In the genomic region with DNA sequence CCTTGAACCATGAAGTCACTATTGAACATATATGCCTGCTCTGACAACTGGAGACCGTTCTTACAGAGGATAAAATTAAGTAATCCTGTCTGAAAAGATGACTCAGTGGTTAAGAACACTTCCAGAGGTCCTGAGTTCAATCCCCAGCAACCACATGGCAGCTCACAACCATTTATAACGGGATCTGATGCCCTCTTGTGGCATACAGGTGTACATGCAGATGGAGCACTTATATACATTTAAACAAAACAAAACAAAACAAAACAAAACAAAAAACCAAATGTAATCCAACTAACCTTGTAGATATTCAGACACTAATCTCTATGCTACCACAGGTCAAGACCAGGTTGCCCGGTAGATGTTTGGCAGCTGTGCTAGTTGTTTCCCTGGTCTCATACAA, we compare ENCODE assay signal across 19 mouse cellular contexts. TPM values are rescaled to one million over a fixed set of nuclear protein-coding genes. Genes with fewer than 3 reads are reported as not detected.
DNase-seq lines count a peak whose midpoint lies in the region; ATAC-seq and TF ChIP-seq lines count a peak whose summit lies in the region.
"Had no signal": no experiment of that assay in that cellular context is flagged by ENCODE, and none has a peak within 500 bp of the region (broad histone marks: within the 10 kb centered on the region; RNA-seq: fewer than 3 reads in every experiment).

No protein-coding gene starts in this region.

- H3K9me3 ChIP-seq in lung, embryonic 14.5 days (ENCODE audit: low read depth, low read length) = no peaks in the 10 kb centered on the region
- no peaks in the 10 kb centered on the region for H3K9me3 ChIP-seq in MEL (replicated peaks; ENCODE audit: insufficient read depth, low read length)
- H3K9me3 ChIP-seq: heart, embryonic 13.5 days; liver, embryonic 15.5 days had no signal

- no peaks in the 10 kb centered on the region for H3K27me3 ChIP-seq in heart, adult 2 months (ENCODE audit: control insufficient read depth, insufficient read depth, low read length)
- H3K27me3 ChIP-seq in lung, embryonic 14.5 days (ENCODE audit: insufficient read depth, low read length) = no peaks in the 10 kb centered on the region
- H3K27me3 ChIP-seq in MEL (ENCODE audit: control insufficient read depth in 1 of 2, insufficient read depth in 2 of 2, low read length in 2 of 2) = no peaks in the 10 kb centered on the region
- no peaks in the 10 kb centered on the region for H3K27me3 ChIP-seq in splenic B cell, adult 2 months (ENCODE audit: control insufficient read depth, insufficient read depth, low read length, poor library complexity, severe bottlenecking)
- H3K27me3 ChIP-seq: heart, embryonic 13.5 days; liver, embryonic 15.5 days had no signal

- no peak for DNase-seq in heart, adult 2 months
- no peak for DNase-seq in heart, adult 18-20 months
- no peak for DNase-seq in lung, embryonic 14.5 days
- no peak for DNase-seq in lung, adult 18-20 months
- DNase-seq in MEL (ENCODE audit: low read depth, low spot score) = peak; percentile 71
- DNase-seq in splenic B cell, adult 2 months (ENCODE audit: low read depth, low spot score) = peak; percentile 31
- DNase-seq in adrenal gland, adult 2 months = no peak
- DNase-seq in kidney, postnatal 36 days = no peak
- DNase-seq: cerebellum, adult 11 months; gastrocnemius, postnatal 14 days; kidney, adult 8-10 months; spleen, adult 18-20 months had no signal

- no peak overlapping the region for H3K9ac ChIP-seq in heart, adult 2 months (ENCODE audit: low read depth, low read length)
- H3K9ac ChIP-seq in lung, embryonic 14.5 days = no peak overlapping the region
- H3K9ac ChIP-seq in MEL (ENCODE audit: control insufficient read depth, low read depth, low read length, poor library complexity, severe bottlenecking) = no peak overlapping the region
- H3K9ac ChIP-seq: heart, embryonic 13.5 days; liver, embryonic 15.5 days had no signal

- peaks cover 2% of the 10 kb centered on the region; the same call in 1 of the 2 replicates for H3K79me2 ChIP-seq in heart, adult 2 months (replicated peaks; ENCODE audit: control insufficient read depth, insufficient read depth, low read length)
- H3K79me2 ChIP-seq in MEL (ENCODE audit: control insufficient read depth, insufficient read depth, low read length, poor library complexity) = peaks cover 2% of the 10 kb centered on the region; the same call in 1 of the 2 replicates

- no peaks in the 10 kb centered on the region for H3K36me3 ChIP-seq in heart, adult 2 months (ENCODE audit: control insufficient read depth, insufficient read depth, low read length)
- H3K36me3 ChIP-seq in lung, embryonic 14.5 days (ENCODE audit: insufficient read depth) = 0 out of 2 replicates have a peak, but pooled peaks cover 3% of the 10 kb centered on the region
- peaks cover 0 to 45% of the 10 kb centered on the region in 2 experiments; a peak in 2 of 4 replicates for H3K36me3 ChIP-seq in MEL (ENCODE audit: control insufficient read depth in 1 of 2, insufficient read depth in 2 of 2, low read length in 2 of 2)
- H3K36me3 ChIP-seq in splenic B cell, adult 2 months (ENCODE audit: control insufficient read depth, insufficient read depth, low read length, poor library complexity, severe bottlenecking) = no peaks in the 10 kb centered on the region
- H3K36me3 ChIP-seq: liver, embryonic 15.5 days had no signal

- no peak for TF ChIP-seq EP300 in heart, adult 2 months (IDR thresholded peaks at IDR 0.05; ENCODE audit: insufficient read depth, low read depth, low read length)
- no peak for TF ChIP-seq EP300 in MEL (IDR thresholded peaks at IDR 0.05; ENCODE audit: low read depth in 1 of 2, low read length in 2 of 2)

- no peak for ATAC-seq in lung, embryonic 14.5 days (ENCODE audit: insufficient read depth)
- ATAC-seq: activated CD4-positive, CD25-positive, alpha-beta regulatory T cell, adult 4 months; forebrain, embryonic 16.5 days; midbrain, embryonic 16.5 days had no signal

- intact Hi-C loops in heart, adult 2 months (cut with DNase I) = no loop called here

- H3K4me1 ChIP-seq in heart, adult 2 months (ENCODE audit: control insufficient read depth, insufficient read depth, low read length) = peaks cover 3% of the 10 kb centered on the region
- H3K4me1 ChIP-seq in lung, embryonic 14.5 days (ENCODE audit: insufficient read depth) = peaks cover 14% of the 10 kb centered on the region
- peaks cover 14 to 29% of the 10 kb centered on the region in 2 experiments for H3K4me1 ChIP-seq in MEL (ENCODE audit: control insufficient read depth in 1 of 2, insufficient read depth in 2 of 2, low read length in 2 of 2)
- H3K4me1 ChIP-seq: liver, embryonic 15.5 days had no signal

- no peak overlapping the region for H3K27ac ChIP-seq in heart, adult 2 months
- peak overlapping the region; percentile 61; the same call in 1 of the 2 replicates for H3K27ac ChIP-seq in lung, embryonic 14.5 days (ENCODE audit: low read depth)
- no peak overlapping the region for H3K27ac ChIP-seq in MEL (ENCODE audit: control insufficient read depth, low read depth, low read length)
- H3K27ac ChIP-seq: liver, embryonic 15.5 days had no signal

- TF ChIP-seq RAD21 in MEL (IDR thresholded peaks at IDR 0.05; ENCODE audit: low read depth, low read length) = peak; percentile 57

- TF ChIP-seq POLR2A in heart, adult 2 months (IDR thresholded peaks at IDR 0.05; ENCODE audit: insufficient read depth, low read depth, low read length) = no peak
- no peak for TF ChIP-seq POLR2A in MEL (IDR thresholded peaks at IDR 0.05; ENCODE audit: control insufficient read depth in 1 of 2, insufficient read depth in 1 of 2, low read depth in 1 of 2, low read length in 2 of 2, poor library complexity in 1 of 2)

- WGBS in heart, adult 2 months = 93% methylated on average over 3 of the region's 3 CpGs
- 84% methylated on average over 3 of the region's 3 CpGs for WGBS in lung, embryonic 14.5 days

- TF ChIP-seq CTCF in heart, adult 2 months (IDR thresholded peaks at IDR 0.05) = peak; percentile 44
- peak; percentile 43 for TF ChIP-seq CTCF in lung, embryonic 14.5 days (IDR thresholded peaks at IDR 0.05; ENCODE audit: low read depth)
- TF ChIP-seq CTCF in MEL (IDR thresholded peaks at IDR 0.05 in 2 of 3, conservative IDR thresholded peaks at IDR 0.05 in 1 of 3; ENCODE audit: control insufficient read depth in 1 of 3, insufficient read depth in 1 of 3, low read depth in 2 of 3, low read length in 3 of 3, poor library complexity in 1 of 3, severe bottlenecking in 1 of 3) = peak; percentile 36 to 70 (median 61); a peak in 5 of 6 replicates

- H3K4me3 ChIP-seq in heart, adult 2 months = no peak overlapping the region
- H3K4me3 ChIP-seq in lung, embryonic 14.5 days (ENCODE audit: low read depth, low read length) = no peak overlapping the region
- no peak overlapping the region for H3K4me3 ChIP-seq in MEL (ENCODE audit: control insufficient read depth in 1 of 2, insufficient read depth in 1 of 2, low read depth in 2 of 2, low read length in 2 of 2)
- H3K4me3 ChIP-seq: heart, embryonic 13.5 days; liver, embryonic 15.5 days had no signal

- no peak overlapping the region for H3K4me2 ChIP-seq in lung, embryonic 14.5 days
- H3K4me2 ChIP-seq: heart, embryonic 13.5 days; liver, embryonic 15.5 days had no signal

TF ChIP-seq in MEL, 35 proteins besides CTCF, POLR2A, EP300 and RAD21:
- TF ChIP-seq USF2 (IDR thresholded peaks at IDR 0.05; ENCODE audit: borderline replicate concordance in 1 of 2, insufficient read depth in 1 of 2, low read depth in 1 of 2, low read length in 2 of 2) (no peak), CHD2 (IDR thresholded peaks at IDR 0.05; ENCODE audit: low read length) (no peak), SIN3A (IDR thresholded peaks at IDR 0.05; ENCODE audit: low read length) (0 out of 2 replicates have a peak, but pooled peaks have one; percentile 40), ZC3H11A (IDR thresholded peaks at IDR 0.05; ENCODE audit: low read depth, low read length) (peak; percentile 24; the same call in 1 of the 2 replicates), SMC3 (IDR thresholded peaks at IDR 0.05; ENCODE audit: low read depth, low read length) (peak; percentile 68), ZMIZ1 (IDR thresholded peaks at IDR 0.05; ENCODE audit: low read depth, low read length) (no peak), MYC (IDR thresholded peaks at IDR 0.05; ENCODE audit: low read depth, low read length) (peak; percentile 93)
TF ChIP-seq in MEL: peak in this region for 4.

RNA-seq across cellular contexts. Expression of a gene that starts 32.3 kb away (rescaled TPM):
- total RNA-seq in heart, adult 2 months (2021) = 1 to 10 TPM; 4.2 to 5.1 TPM
- polyA plus RNA-seq in heart, adult 2 months (2012; rRNA removed) = 4.5 and 6.8 TPM in 2 replicates
- 1 to 10 TPM; 3.4 to 4.2 TPM for total RNA-seq in heart, adult 18-20 months (2021)
- polyA plus RNA-seq in lung, embryonic 14.5 days (2014; fragmentation: Nextera tagmentation; extraction: Ambion mirVana) = 57.3 and 65.4 TPM in 2 replicates
- 22.4 and 25.7 TPM in 2 replicates for total RNA-seq in MEL (2012; rRNA removed)
- 10 to 100 TPM in 1 of 2 experiments, not detected in 1; 28.7 TPM for polyA plus RNA-seq in MEL (2012; ENCODE audit: insufficient read depth in 1 of 2, insufficient read length in 2 of 2, low read depth in 1 of 2, low replicate concordance in 2 of 2, missing spikeins in 1 of 2)
- total RNA-seq in adrenal gland, adult 2 months (2021) = 10 to 100 TPM; 12.2 to 14.4 TPM
- 4.7 and 4.9 TPM in 2 replicates for polyA plus RNA-seq in adrenal gland, adult 2 months (2012; rRNA removed)

RNA-seq across cellular contexts. Expression of a gene that starts 44.4 kb away (rescaled TPM):
- not detected for total RNA-seq in heart, adult 2 months (2021)
- polyA plus RNA-seq in heart, adult 2 months (2012; rRNA removed) = not detected in 2 replicates
- under 1 TPM in 1 of 2 experiments, not detected in 1; 0.46 TPM for total RNA-seq in heart, adult 18-20 months (2021)
- polyA plus RNA-seq in lung, embryonic 14.5 days (2014; fragmentation: Nextera tagmentation; extraction: Ambion mirVana) = 0.37 TPM in 1 of 2 replicates, not detected in the other
- 0.77 and 0.82 TPM in 2 replicates for total RNA-seq in MEL (2012; rRNA removed)
- 1 to 10 TPM in 1 of 2 experiments, not detected in 1; 1.3 TPM for polyA plus RNA-seq in MEL (2012; ENCODE audit: insufficient read depth in 1 of 2, insufficient read length in 2 of 2, low read depth in 1 of 2, low replicate concordance in 2 of 2, missing spikeins in 1 of 2)
- total RNA-seq in adrenal gland, adult 2 months (2021) = 1 to 10 TPM in 1 of 2 experiments, under 1 TPM in 1; 0.66 to 1.8 TPM
- not detected in 2 replicates for polyA plus RNA-seq in adrenal gland, adult 2 months (2012; rRNA removed)
- total RNA-seq: common myeloid progenitor, adult 5-6 weeks had no signal
- polyA plus RNA-seq: forebrain, embryonic 16.5 days; midbrain, embryonic 16.5 days; neural tube, embryonic 14.5 days had no signal

RNA-seq across cellular contexts. Expression of a gene that starts 45.6 kb away (rescaled TPM):
- total RNA-seq in heart, adult 2 months (2021) = 10 to 100 TPM in 1 of 2 experiments, 1 to 10 TPM in 1; 9.2 to 10.1 TPM
- 8.4 and 9.8 TPM in 2 replicates for polyA plus RNA-seq in heart, adult 2 months (2012; rRNA removed)
- total RNA-seq in heart, adult 18-20 months (2021) = 10 to 100 TPM in 1 of 2 experiments, 1 to 10 TPM in 1; 8.2 to 11.6 TPM
- polyA plus RNA-seq in lung, embryonic 14.5 days (2014; fragmentation: Nextera tagmentation; extraction: Ambion mirVana) = 1.9 and 2.0 TPM in 2 replicates
- 10.8 and 11.4 TPM in 2 replicates for total RNA-seq in MEL (2012; rRNA removed)
- 10 to 100 TPM in 1 of 2 experiments, not detected in 1; 14.4 TPM for polyA plus RNA-seq in MEL (2012; ENCODE audit: insufficient read depth in 1 of 2, insufficient read length in 2 of 2, low read depth in 1 of 2, low replicate concordance in 2 of 2, missing spikeins in 1 of 2)
- total RNA-seq in adrenal gland, adult 2 months (2021) = 10 to 100 TPM; 11.2 to 13.1 TPM
- 6.0 and 6.7 TPM in 2 replicates for polyA plus RNA-seq in adrenal gland, adult 2 months (2012; rRNA removed)

Comparison
In these comparisons a context has a peak if more than half of its experiments do, and no peak if none do; other contexts are left out.
1. DNase-seq: peak in MEL (single experiment) and splenic B cell, adult 2 months (single experiment); none in heart, adult 2 months (0 of 2), heart, adult 18-20 months (0 of 2), lung, embryonic 14.5 days (single experiment), lung, adult 18-20 months (0 of 2), adrenal gland, adult 2 months (single experiment) and kidney, postnatal 36 days (0 of 2).
2. Peak in every context shown above with its lines, with median percentiles within 50 percentile points of each other: CTCF ChIP-seq.